Mouse (Mus musculus) bone marrow, adult 2 months (tissue): ENCODE measurements around the gene Mturn. TPM values are rescaled to one million over a fixed set of nuclear protein-coding genes. Genes with fewer than 3 reads are reported as not detected.

Experiments used
- H3K27ac ChIP-seq: fragments of 200-500 bp; 2 replicates; pipeline ENCODE4 v1.5.1; 2012; ENCODE audit warnings: low read depth, mild to moderate bottlenecking, control low read depth, inconsistent platforms, low read length; ENCODE audit not compliant: control insufficient read depth, poor library complexity, insufficient read depth
- H3K4me1 ChIP-seq: fragments of 200-500 bp; 2 replicates; pipeline ENCODE4 v1.6.1; 2011; ENCODE audit warnings: low read length; ENCODE audit not compliant: control insufficient read depth, insufficient read depth
- H3K4me3 ChIP-seq: fragments of 200-500 bp; replicated peaks from 2 replicates; pipeline ENCODE3; 2011; ENCODE audit warnings: mild to moderate bottlenecking, low read depth, low read length, control low read depth; ENCODE audit not compliant: control insufficient read depth
- CTCF ChIP-seq: fragments of 200-500 bp; IDR thresholded peaks from 2 replicates; pipeline ENCODE4 v1.5.1; 2011; ENCODE audit warnings: low read length, control low read depth; ENCODE audit not compliant: control insufficient read depth, insufficient read depth
- POLR2A ChIP-seq: fragments of 200-500 bp; IDR thresholded peaks from 2 replicates; pipeline ENCODE4 v1.6.1; 2011; ENCODE audit warnings: low read depth, mild to moderate bottlenecking, control low read depth, low read length, borderline replicate concordance; ENCODE audit not compliant: control insufficient read depth
- whole genome bisulfite sequencing: fragments of 180-500 bp; shearing (Covaris S2); methylation state at CpG from one replicate; pipeline ENCODE4 v1.1.7; 2018; 5-methylcytosine and 5-hydroxymethylcytosine counted together
- polyA plus RNA-seq: library from polyadenylated mRNA; stranded (reverse); fragments of >200 nt; gene quantifications from 2 replicates; pipeline ENCODE4 v1.2.4, GENCODE M21; 2011; ENCODE audit warnings: low replicate concordance; ENCODE audit not compliant: missing spikeins, insufficient read depth, insufficient read length

The Mturn gene
- polyA plus RNA-seq, 1 experiment: 4.6 TPM

GRCm38 (mm10) chr6:54701901-54702300, 20.5 kb downstream of the Mturn start:
- WGBS: 77% methylated on average over 9 of the region's 9 CpGs

GRCm38 (mm10) chr6:54703633-54704538, 22.5 kb downstream of the Mturn start:
- no peak for TF ChIP-seq CTCF
- TF ChIP-seq POLR2A: no peak
- no peak overlapping the region for H3K27ac ChIP-seq
- peaks cover 2% of the 10 kb centered on the region; the same call in 1 of the 2 replicates for H3K4me1 ChIP-seq
- WGBS: 48% methylated on average over 14 of the region's 14 CpGs
- H3K4me3 ChIP-seq: no peak overlapping the region

More at GRCm38 (mm10) chr6:54701901-54702300, 20.5 kb downstream of the Mturn start:
- Histone ChIP-seq H3K27ac (no peak overlapping the region), H3K4me1 (peaks cover 2% of the 10 kb centered on the region; the same call in 1 of the 2 replicates), H3K4me3 (no peak overlapping the region)
- TF ChIP-seq POLR2A (no peak), CTCF (no peak)

GRCm38 (mm10) chr6:54704539-54704845, 23.1 kb downstream of the Mturn start:
- WGBS: 44% methylated on average over 6 of the region's 6 CpGs
- no peak overlapping the region for H3K27ac ChIP-seq
- H3K4me1 ChIP-seq: peaks cover 2% of the 10 kb centered on the region; the same call in 1 of the 2 replicates
- TF ChIP-seq CTCF: no peak
- TF ChIP-seq POLR2A: no peak
- no peak overlapping the region for H3K4me3 ChIP-seq

- no peak for TF ChIP-seq POLR2A
- no peak overlapping the region for H3K4me3 ChIP-seq
- no peak overlapping the region for H3K27ac ChIP-seq
- H3K4me1 ChIP-seq: peaks cover 2% of the 10 kb centered on the region; the same call in 1 of the 2 replicates
- WGBS: 50% methylated on average over 5 of the region's 5 CpGs
Observed at GRCm38 (mm10) chr6:54704847-54705246, 23.4 kb downstream of the Mturn start.

- peaks cover 2% of the 10 kb centered on the region; the same call in 1 of the 2 replicates for H3K4me1 ChIP-seq
- WGBS: 36% methylated on average over 11 of the region's 11 CpGs
- no peak for TF ChIP-seq POLR2A
- TF ChIP-seq CTCF: peak; percentile 43; the same call in 1 of the 2 replicates
- H3K4me3 ChIP-seq: peak overlapping the region; percentile 17
- no peak overlapping the region for H3K27ac ChIP-seq
Observed at GRCm38 (mm10) chr6:54705387-54705909, 24.0 kb downstream of the Mturn start.

GRCm38 (mm10) chr6:54706099-54706498, 24.7 kb downstream of the Mturn start:
- Histone ChIP-seq H3K4me3 (no peak overlapping the region), H3K27ac (no peak overlapping the region), H3K4me1 (peaks cover 2% of the 10 kb centered on the region; the same call in 1 of the 2 replicates)
- TF ChIP-seq CTCF: no peak
- no peak for TF ChIP-seq POLR2A
- 75% methylated on average over 2 of the region's 2 CpGs for WGBS

- 51% methylated on average over 3 of the region's 3 CpGs for WGBS
- Histone ChIP-seq H3K4me1 (peaks cover 2% of the 10 kb centered on the region; the same call in 1 of the 2 replicates), H3K27ac (no peak overlapping the region), H3K4me3 (no peak overlapping the region)
- TF ChIP-seq POLR2A (no peak), CTCF (no peak)
Observed at GRCm38 (mm10) chr6:54706611-54707172, 25.3 kb downstream of the Mturn start.

GRCm38 (mm10) chr6:54708646-54709045, 27.2 kb downstream of the Mturn start:
- TF ChIP-seq CTCF (no peak), POLR2A (no peak)
- 85% methylated on average over 4 of the region's 4 CpGs for WGBS
- Histone ChIP-seq H3K27ac (no peak overlapping the region), H3K4me3 (no peak overlapping the region), H3K4me1 (peaks cover 2% of the 10 kb centered on the region; the same call in 1 of the 2 replicates)
